Mouse (Mus musculus) retina, postnatal 7 days (tissue): ENCODE measurements around the gene Smad6.

Experiments
- DNase-seq: peaks from one replicate; pipeline ENCODE4 v3.0.0-alpha.2; 2012; ENCODE audit warnings: low read depth, low spot score

The Smad6 gene

DNA sequence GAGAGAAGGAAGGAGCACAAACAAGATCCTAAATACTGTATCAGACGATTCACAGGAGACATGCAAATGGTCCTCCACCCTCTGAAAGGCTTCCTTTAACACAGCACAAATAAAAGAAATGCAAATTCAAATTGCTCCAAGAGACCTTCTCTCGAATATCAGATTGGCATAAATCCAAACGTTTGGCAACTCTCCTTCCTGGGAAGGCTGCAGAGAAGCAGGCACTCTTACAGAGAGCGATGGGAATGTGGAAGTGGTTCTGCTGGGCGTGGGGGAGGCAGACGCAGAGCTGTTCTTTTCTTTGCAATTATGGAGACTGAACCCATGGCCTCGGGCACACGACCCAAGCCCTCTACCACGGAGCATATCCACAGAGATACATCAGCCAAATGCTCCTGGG, 109.8 kb downstream of the Smad6 start:
- no peak for DNase-seq

DNA sequence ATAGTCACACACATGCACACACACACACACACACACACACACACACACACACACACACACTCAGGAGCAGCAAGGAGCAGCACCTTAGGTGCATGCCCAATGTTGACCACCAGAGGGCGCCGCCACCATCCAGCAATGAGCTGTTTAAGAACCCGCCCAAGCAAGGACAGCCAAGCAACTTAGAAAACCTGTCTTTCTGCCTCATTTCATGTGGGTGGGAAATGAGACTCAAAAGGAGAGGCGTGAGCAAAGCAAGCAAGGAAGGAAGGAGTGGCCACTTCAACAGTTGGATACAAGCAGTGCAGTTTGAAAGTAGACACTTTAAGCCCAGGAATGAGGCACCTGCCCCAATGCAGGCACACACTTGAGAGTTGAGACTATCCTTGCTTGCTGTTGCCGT, 112.2 kb downstream of the Smad6 start:
- peak; percentile 43 for DNase-seq

DNA sequence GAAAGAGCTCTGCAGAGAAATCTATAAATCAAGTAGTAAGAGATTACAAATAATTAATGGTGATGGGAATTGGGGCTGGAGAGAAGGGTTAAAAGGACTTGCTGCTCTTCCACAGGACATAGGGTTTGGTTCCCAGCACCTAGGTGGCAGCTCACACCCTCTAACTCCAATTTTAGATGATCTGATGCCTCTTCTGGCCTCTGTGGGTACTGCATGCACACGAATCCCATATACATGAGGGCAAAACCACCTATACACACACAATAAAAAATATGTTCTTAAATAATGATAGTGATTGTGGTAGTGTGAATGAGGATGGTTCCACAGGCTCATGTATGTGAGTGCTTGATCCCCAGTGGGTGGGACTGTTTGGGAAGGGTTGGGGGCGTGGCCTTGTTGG, 117.3 kb downstream of the Smad6 start:
- DNase-seq: no peak
